ENCODE assay signal across 24 mouse cellular contexts in genomic region chr7:48754415-48754974, GRCm38 (mm10). TPM values are rescaled to one million over a fixed set of nuclear protein-coding genes. Genes with fewer than 3 reads are reported as not detected.
DNase-seq lines count a peak whose midpoint lies in the region; ATAC-seq and TF ChIP-seq lines count a peak whose summit lies in the region.
"Had no signal": no experiment of that assay in that cellular context is flagged by ENCODE, and none has a peak within 500 bp of the region (broad histone marks: within the 10 kb centered on the region; RNA-seq: fewer than 3 reads in every experiment).

No protein-coding gene starts in this region.

- peak; percentile 52 for DNase-seq in heart, adult 11 months
- no peak for DNase-seq in heart, postnatal 25 days (ENCODE audit: low spot score)
- DNase-seq in intestine, embryonic 14.5 days (ENCODE audit: low spot score): peak; percentile 32
- no peak for DNase-seq in ovary, postnatal 36 days (ENCODE audit: low spot score)
- no peak for DNase-seq in urinary bladder, adult 18-20 months (ENCODE audit: low spot score in 2 of 2)
- DNase-seq: adrenal gland, adult 8-10 months; adrenal gland, postnatal 14 days; adrenal gland, postnatal 36 days; B cell, adult 2 months; cerebellum, adult 11-12 months; cerebellum, adult 2 months; cerebellum, adult 9-10 months; cerebellum, postnatal 10 days; cerebellum, postnatal 25 days had no signal

- H3K4me1 ChIP-seq in intestine, embryonic 14.5 days (replicated peaks; ENCODE audit: control insufficient read depth, insufficient read depth, low read length): no peaks in the 10 kb centered on the region
- H3K4me1 ChIP-seq in intestine, embryonic 16.5 days (ENCODE audit: control insufficient read depth, insufficient read depth, low read length): 0 out of 2 replicates have a peak, but pooled peaks cover 6% of the 10 kb centered on the region
- peaks cover 42% of the 10 kb centered on the region; the same call in 1 of the 2 replicates for H3K4me1 ChIP-seq in small intestine, adult 2 months (ENCODE audit: control insufficient read depth, insufficient read depth, insufficient read length, low read length)
- no peaks in the 10 kb centered on the region for H3K4me1 ChIP-seq in hindbrain, embryonic 12.5 days

- no peak for TF ChIP-seq CTCF in small intestine, adult 2 months (IDR thresholded peaks at IDR 0.05; ENCODE audit: extremely low read depth, insufficient read length, insufficient replicate concordance, low read depth, low read length)

- no peak overlapping the region for H3K9ac ChIP-seq in intestine, embryonic 14.5 days (ENCODE audit: low read length)
- H3K9ac ChIP-seq in intestine, embryonic 16.5 days (ENCODE audit: low read depth, low read length): no peak overlapping the region
- H3K9ac ChIP-seq in hindbrain, embryonic 12.5 days: no peak overlapping the region
- H3K9ac ChIP-seq: embryonic facial prominence, embryonic 12.5 days had no signal

- intact Hi-C loops in heart, postnatal 25 days (cut with DNase I): loop anchor here (10.0 kb wide), 1 partner anchor 310 kb away; no protein-coding TSS in a partner anchor

- H3K27ac ChIP-seq in intestine, embryonic 14.5 days (ENCODE audit: low read depth): no peak overlapping the region
- peak overlapping the region; percentile 73 for H3K27ac ChIP-seq in intestine, embryonic 16.5 days (ENCODE audit: low read length)
- H3K27ac ChIP-seq in small intestine, adult 2 months (ENCODE audit: insufficient read depth, low read depth, low read length): peak overlapping the region; percentile 97
- H3K27ac ChIP-seq in hindbrain, embryonic 12.5 days: no peak overlapping the region
- H3K27ac ChIP-seq: embryonic facial prominence, embryonic 10.5 days; embryonic facial prominence, embryonic 12.5 days had no signal

- no peaks in the 10 kb centered on the region for H3K27me3 ChIP-seq in intestine, embryonic 14.5 days (replicated peaks; ENCODE audit: control insufficient read depth, insufficient read depth, low read length)
- H3K27me3 ChIP-seq in intestine, embryonic 16.5 days (replicated peaks; ENCODE audit: control insufficient read depth, insufficient read depth, low read length): no peaks in the 10 kb centered on the region
- no peaks in the 10 kb centered on the region for H3K27me3 ChIP-seq in small intestine, adult 2 months (ENCODE audit: control insufficient read depth, insufficient read depth, low read length)
- H3K27me3 ChIP-seq in hindbrain, embryonic 12.5 days: peaks cover 3% of the 10 kb centered on the region; the same call in 1 of the 2 replicates
- H3K27me3 ChIP-seq: embryonic facial prominence, embryonic 12.5 days; Patski had no signal

- H3K9me3 ChIP-seq in intestine, embryonic 14.5 days (ENCODE audit: control insufficient read depth, low read length): no peaks in the 10 kb centered on the region
- H3K9me3 ChIP-seq in intestine, embryonic 16.5 days (ENCODE audit: control insufficient read depth, low read length): no peaks in the 10 kb centered on the region
- H3K9me3 ChIP-seq in hindbrain, embryonic 12.5 days (replicated peaks): no peaks in the 10 kb centered on the region
- H3K9me3 ChIP-seq: embryonic facial prominence, embryonic 10.5 days; embryonic facial prominence, embryonic 12.5 days; G1E had no signal

- no peak for TF ChIP-seq POLR2A in small intestine, adult 2 months (IDR thresholded peaks at IDR 0.05; ENCODE audit: low read depth, low read length)

- no peak overlapping the region for H3K4me2 ChIP-seq in intestine, embryonic 14.5 days (ENCODE audit: low read length)
- H3K4me2 ChIP-seq in intestine, embryonic 16.5 days (ENCODE audit: low read depth, low read length): no peak overlapping the region
- no peak overlapping the region for H3K4me2 ChIP-seq in hindbrain, embryonic 12.5 days (replicated peaks)
- H3K4me2 ChIP-seq: embryonic facial prominence, embryonic 12.5 days had no signal

- 65% methylated on average over 3 of the region's 3 CpGs for WGBS in intestine, embryonic 14.5 days
- WGBS in intestine, embryonic 16.5 days: 55% methylated on average over 3 of the region's 3 CpGs
- WGBS in small intestine, adult 2 months: 26% methylated on average over 3 of the region's 3 CpGs
- WGBS in hindbrain, embryonic 12.5 days: 91% methylated on average over 3 of the region's 3 CpGs

- no peak overlapping the region for H3K4me3 ChIP-seq in intestine, embryonic 14.5 days (ENCODE audit: low read depth, low read length)
- H3K4me3 ChIP-seq in intestine, embryonic 16.5 days (ENCODE audit: low read length): no peak overlapping the region
- no peak overlapping the region for H3K4me3 ChIP-seq in small intestine, adult 2 months (ENCODE audit: low read depth, low read length)
- H3K4me3 ChIP-seq in hindbrain, embryonic 12.5 days: no peak overlapping the region
- H3K4me3 ChIP-seq: embryonic facial prominence, embryonic 10.5 days; embryonic facial prominence, embryonic 12.5 days had no signal

- no peak for ATAC-seq in intestine, embryonic 14.5 days (replicated peaks; ENCODE audit: low FRiP score, low TSS enrichment, low read depth)
- ATAC-seq in intestine, embryonic 16.5 days: peak; percentile 72
- ATAC-seq in hindbrain, embryonic 12.5 days (ENCODE audit: low FRiP score): no peak
- ATAC-seq: activated CD4-positive, CD25-positive, alpha-beta regulatory T cell, adult 4 months; CD4-positive, CD25-positive, alpha-beta regulatory T cell, adult 4 months; forebrain, embryonic 14.5 days; Patski had no signal

- H3K36me3 ChIP-seq in intestine, embryonic 14.5 days (ENCODE audit: control insufficient read depth, insufficient read depth, low read length): no peaks in the 10 kb centered on the region
- H3K36me3 ChIP-seq in intestine, embryonic 16.5 days (ENCODE audit: control insufficient read depth, insufficient read depth, low read length): no peaks in the 10 kb centered on the region
- no peaks in the 10 kb centered on the region for H3K36me3 ChIP-seq in small intestine, adult 2 months (ENCODE audit: control insufficient read depth, insufficient read depth, low read length)
- H3K36me3 ChIP-seq in hindbrain, embryonic 12.5 days: no peaks in the 10 kb centered on the region
- H3K36me3 ChIP-seq: embryonic facial prominence, embryonic 10.5 days; embryonic facial prominence, embryonic 12.5 days; G1E had no signal

RNA-seq across cellular contexts. Expression of gene Zdhhc13, which starts 34.3 kb away (rescaled TPM):
- 10 to 100 TPM; 11.0 to 12.9 TPM for total RNA-seq in heart, postnatal 25 days (2021)
- 39.0 and 39.1 TPM in 2 replicates for polyA plus RNA-seq in intestine, embryonic 14.5 days (2014; fragmentation: Nextera tagmentation; extraction: Ambion mirVana)
- 41.1 and 42.5 TPM in 2 replicates for polyA plus RNA-seq in intestine, embryonic 16.5 days (2015; fragmentation: Nextera tagmentation; extraction: Ambion mirVana)
- polyA plus RNA-seq in small intestine, adult 2 months (2012; rRNA removed): 3.6 and 6.8 TPM in 2 replicates
- 36.3 and 40.6 TPM in 2 replicates for polyA plus RNA-seq in hindbrain, embryonic 12.5 days (2016; fragmentation: Nextera tagmentation; extraction: Ambion mirVana)

Comparison
In these comparisons a context has a peak if more than half of its experiments do, and no peak if none do; other contexts are left out.
1. DNase-seq: peak in heart, adult 11 months (single experiment) and intestine, embryonic 14.5 days (single experiment); none in heart, postnatal 25 days (single experiment), ovary, postnatal 36 days (single experiment) and urinary bladder, adult 18-20 months (0 of 2).
2. H3K27ac ChIP-seq: peak in intestine, embryonic 16.5 days (single experiment) and small intestine, adult 2 months (single experiment); none in intestine, embryonic 14.5 days (single experiment) and hindbrain, embryonic 12.5 days (single experiment).